Mouse (Mus musculus): ENCODE results near the gene Dip2b. TPM values are rescaled to one million over a fixed set of nuclear protein-coding genes. Genes with fewer than 3 reads are reported as not detected.

Gene Dip2b
- polyA plus RNA-seq, 1 experiment from 2014 or later: 11.3 TPM

DNA sequence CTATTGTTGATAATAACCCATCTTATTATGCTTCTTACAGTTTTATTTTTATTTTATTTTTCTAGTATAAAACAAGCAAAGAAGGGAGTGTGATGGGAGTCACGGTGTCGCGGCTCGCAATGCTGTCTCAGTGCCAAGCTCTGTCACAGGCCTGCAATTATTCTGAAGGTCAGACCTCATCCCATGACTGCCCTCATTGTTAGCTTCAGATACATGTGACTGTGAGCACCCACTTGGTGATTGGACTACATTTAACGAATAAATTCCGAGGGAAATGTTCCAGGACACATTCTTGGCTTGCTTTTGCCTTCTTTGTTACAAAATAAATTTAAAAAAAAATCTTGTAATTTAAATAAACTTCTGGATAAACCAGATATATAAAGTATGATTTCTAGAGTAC lies 129.3 kb downstream of the Dip2b start:
- H3K36me3 ChIP-seq: peaks cover 48% of the 10 kb centered on the region
- peak overlapping the region; percentile 90 for H3K27ac ChIP-seq
- no peaks in the 10 kb centered on the region for H3K9me3 ChIP-seq
- no peak overlapping the region for H3K4me3 ChIP-seq
- no peak overlapping the region for H3K9ac ChIP-seq
- 55% methylated on average over 6 of the region's 6 CpGs for WGBS
- no peaks in the 10 kb centered on the region for H3K27me3 ChIP-seq
- ATAC-seq (ENCODE audit: insufficient number of reproducible peaks, low FRiP score, low TSS enrichment, low read depth): peak; percentile 36
- no peak overlapping the region for H3K4me2 ChIP-seq
- peaks cover 26% of the 10 kb centered on the region for H3K4me1 ChIP-seq

DNA sequence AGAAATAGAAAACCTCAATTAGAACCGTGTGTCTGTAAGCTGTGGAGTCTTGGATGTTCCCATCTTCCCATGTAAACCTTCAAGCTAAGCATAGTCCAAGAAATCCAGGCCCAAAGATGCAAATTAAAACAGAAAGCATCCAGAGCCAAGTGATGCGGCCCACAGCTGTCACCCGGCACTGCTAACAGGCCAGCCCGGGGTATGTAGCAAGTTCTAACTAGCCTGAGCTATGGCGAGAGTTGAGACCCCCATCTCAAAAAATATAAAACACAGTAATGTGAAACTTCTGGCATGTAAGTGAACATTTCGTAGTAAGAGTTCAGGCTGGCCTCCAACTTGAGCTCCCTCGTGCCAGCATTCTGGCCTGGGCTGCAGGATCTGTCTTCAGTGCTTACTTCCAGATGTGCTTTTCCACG lies 129.7 kb downstream of the Dip2b start:
- Histone ChIP-seq H3K4me1 (peaks cover 26% of the 10 kb centered on the region), H3K4me2 (no peak overlapping the region), H3K36me3 (peaks cover 48% of the 10 kb centered on the region), H3K27me3 (no peaks in the 10 kb centered on the region), H3K9me3 (no peaks in the 10 kb centered on the region), H3K27ac (peak overlapping the region; percentile 90), H3K9ac (no peak overlapping the region), H3K4me3 (no peak overlapping the region)
- 28% methylated on average over 8 of the region's 8 CpGs for WGBS
- ATAC-seq (ENCODE audit: insufficient number of reproducible peaks, low FRiP score, low TSS enrichment, low read depth): peak; percentile 72

DNA sequence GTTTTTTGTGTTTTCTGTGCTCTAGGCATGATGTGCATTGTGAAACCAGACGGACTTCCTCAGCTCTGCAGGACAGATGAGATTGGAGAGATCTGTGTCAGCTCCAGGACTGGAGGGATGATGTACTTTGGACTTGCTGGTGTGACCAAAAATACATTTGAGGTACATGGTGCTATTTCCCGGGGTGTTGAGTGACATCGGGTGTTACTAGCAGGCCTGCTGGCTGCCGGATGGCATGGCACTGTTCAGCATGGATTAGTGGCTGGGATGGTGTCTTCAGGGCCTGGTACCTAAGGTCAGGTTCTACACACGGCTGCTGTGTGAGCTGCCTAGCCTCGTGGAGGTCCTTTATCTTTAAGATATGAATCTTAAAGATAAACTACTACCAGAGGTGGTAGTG lies 136.7 kb downstream of the Dip2b start:
- Histone ChIP-seq H3K27ac (no peak overlapping the region), H3K27me3 (no peaks in the 10 kb centered on the region), H3K4me3 (no peak overlapping the region), H3K9me3 (no peaks in the 10 kb centered on the region), H3K36me3 (peaks cover 73% of the 10 kb centered on the region), H3K4me1 (no peaks in the 10 kb centered on the region), H3K9ac (no peak overlapping the region), H3K4me2 (no peak overlapping the region)
- 86% methylated on average over 6 of the region's 6 CpGs for WGBS
- no peak for ATAC-seq (ENCODE audit: insufficient number of reproducible peaks, low FRiP score, low TSS enrichment, low read depth)

DNA sequence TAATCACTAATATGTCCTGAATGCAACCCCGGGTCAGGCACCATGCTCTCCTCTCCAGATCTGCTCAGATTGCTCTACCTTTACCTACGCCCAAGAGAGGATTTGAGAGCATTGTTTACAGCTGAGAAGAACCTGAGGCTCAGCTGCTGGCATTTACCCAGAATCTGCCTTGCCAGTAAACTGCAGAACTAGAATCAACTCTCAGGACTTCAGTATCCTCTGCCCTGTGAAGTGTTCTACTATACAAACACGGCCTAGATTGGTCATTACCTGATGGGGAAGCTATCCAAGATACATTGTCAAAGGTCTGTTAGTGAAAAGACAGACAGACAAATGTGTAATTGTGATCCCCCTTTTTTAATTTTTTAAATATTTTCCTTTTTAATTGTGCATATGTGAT lies 138.7 kb downstream of the Dip2b start:
- no peak overlapping the region for H3K9ac ChIP-seq
- peaks cover 75% of the 10 kb centered on the region for H3K36me3 ChIP-seq
- no peak overlapping the region for H3K4me2 ChIP-seq
- no peak for ATAC-seq (ENCODE audit: insufficient number of reproducible peaks, low FRiP score, low TSS enrichment, low read depth)
- H3K9me3 ChIP-seq: no peaks in the 10 kb centered on the region
- H3K27me3 ChIP-seq: no peaks in the 10 kb centered on the region
- no peak overlapping the region for H3K4me3 ChIP-seq
- 90% methylated on average over 3 of the region's 3 CpGs for WGBS
- H3K27ac ChIP-seq: no peak overlapping the region
- no peaks in the 10 kb centered on the region for H3K4me1 ChIP-seq

DNA sequence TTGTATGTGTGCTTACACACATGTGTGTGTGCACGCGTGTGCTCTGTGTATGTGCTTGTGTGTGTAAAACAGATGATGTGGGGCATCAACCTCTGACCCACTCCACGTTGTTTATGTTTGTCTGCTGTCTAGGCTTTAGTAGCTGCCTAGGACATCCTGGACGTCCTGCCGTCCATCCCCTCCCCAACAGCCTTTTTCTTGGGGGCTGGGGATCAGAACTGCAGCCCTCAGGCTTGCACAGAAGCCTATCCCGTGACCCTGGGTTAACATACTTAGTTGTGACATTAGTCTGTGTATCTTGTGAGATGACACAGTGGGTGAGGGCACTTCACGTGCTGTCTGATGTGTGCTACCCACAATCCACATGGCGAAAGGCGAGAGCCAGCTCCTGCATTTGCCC lies 139.1 kb downstream of the Dip2b start:
- no peaks in the 10 kb centered on the region for H3K4me1 ChIP-seq
- 84% methylated on average over 9 of the region's 9 CpGs for WGBS
- H3K27me3 ChIP-seq: no peaks in the 10 kb centered on the region
- no peaks in the 10 kb centered on the region for H3K9me3 ChIP-seq
- ATAC-seq (ENCODE audit: insufficient number of reproducible peaks, low FRiP score, low TSS enrichment, low read depth): no peak
- H3K36me3 ChIP-seq: peaks cover 75% of the 10 kb centered on the region
- no peak overlapping the region for H3K4me2 ChIP-seq
- no peak overlapping the region for H3K27ac ChIP-seq
- H3K9ac ChIP-seq: no peak overlapping the region
- H3K4me3 ChIP-seq: no peak overlapping the region

DNA sequence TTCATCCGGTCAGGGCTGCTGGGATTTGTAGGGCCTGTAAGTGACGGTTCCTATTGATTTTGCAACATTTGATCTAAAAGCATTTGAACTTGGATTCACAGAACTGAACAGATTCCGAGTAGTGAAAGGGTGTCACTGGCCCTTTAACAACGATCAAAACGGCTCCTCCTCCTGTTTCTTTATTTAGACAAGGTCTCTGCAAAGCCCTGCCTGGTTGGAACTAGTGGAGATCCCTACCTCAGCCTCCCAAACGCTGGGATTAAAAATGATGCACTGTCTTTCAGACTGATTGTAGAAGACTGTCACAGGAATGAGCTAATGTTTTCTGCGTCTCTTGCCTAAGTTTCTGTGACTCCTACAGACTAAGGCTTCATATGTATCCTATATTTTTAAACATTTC lies 140.0 kb downstream of the Dip2b start:
- Histone ChIP-seq H3K9ac (no peak overlapping the region), H3K27ac (no peak overlapping the region), H3K9me3 (no peaks in the 10 kb centered on the region), H3K4me2 (no peak overlapping the region), H3K36me3 (peaks cover 73% of the 10 kb centered on the region), H3K4me1 (no peaks in the 10 kb centered on the region), H3K4me3 (no peak overlapping the region), H3K27me3 (no peaks in the 10 kb centered on the region)
- no peak for ATAC-seq (ENCODE audit: insufficient number of reproducible peaks, low FRiP score, low TSS enrichment, low read depth)
- WGBS: 63% methylated on average over 7 of the region's 7 CpGs

DNA sequence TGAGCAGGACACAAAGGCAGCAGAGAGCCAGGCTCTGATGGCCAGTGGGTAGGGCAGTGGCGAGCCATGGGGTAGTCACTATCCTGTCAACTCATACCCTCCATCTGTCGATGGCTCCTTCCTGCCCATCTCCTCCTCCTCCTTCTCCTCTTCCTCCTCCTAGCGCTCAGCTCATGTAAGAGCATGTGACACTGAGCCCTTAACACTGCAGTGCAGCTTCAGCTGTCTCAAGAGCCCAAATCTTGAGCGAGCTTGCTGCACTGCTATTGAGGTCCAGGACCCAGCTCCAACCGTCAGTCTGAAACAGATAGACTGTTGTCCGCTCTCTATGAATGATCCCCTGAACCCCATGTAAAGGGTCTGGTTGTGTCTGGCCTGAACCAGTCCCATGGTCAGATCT lies 141.2 kb downstream of the Dip2b start:
- no peaks in the 10 kb centered on the region for H3K27me3 ChIP-seq
- no peaks in the 10 kb centered on the region for H3K4me1 ChIP-seq
- no peak overlapping the region for H3K4me2 ChIP-seq
- H3K9ac ChIP-seq: no peak overlapping the region
- H3K4me3 ChIP-seq: no peak overlapping the region
- no peak for ATAC-seq (ENCODE audit: insufficient number of reproducible peaks, low FRiP score, low TSS enrichment, low read depth)
- H3K27ac ChIP-seq: no peak overlapping the region
- H3K36me3 ChIP-seq: peaks cover 76% of the 10 kb centered on the region
- H3K9me3 ChIP-seq: no peaks in the 10 kb centered on the region
- 96% methylated on average over 6 of the region's 6 CpGs for WGBS

DNA sequence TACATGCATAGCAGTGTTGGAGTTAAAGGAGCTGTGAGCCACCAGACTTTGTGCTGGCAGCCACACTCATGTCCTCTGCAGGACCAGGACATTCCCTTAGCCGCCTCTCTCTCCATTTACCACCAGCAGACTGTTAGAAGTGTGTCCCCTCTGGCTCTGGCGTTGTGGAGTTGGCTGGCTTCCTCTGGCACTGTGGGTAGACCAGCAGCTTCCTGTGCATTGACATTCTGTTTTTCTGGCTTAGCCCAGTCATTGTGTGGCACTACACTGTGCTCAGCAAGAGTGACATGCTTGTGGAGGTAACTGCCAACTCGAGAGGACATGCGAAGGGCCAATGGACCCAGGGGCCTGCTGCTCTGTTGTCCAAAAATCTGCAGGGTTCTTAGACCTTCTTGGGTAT lies 141.8 kb downstream of the Dip2b start:
- no peaks in the 10 kb centered on the region for H3K27me3 ChIP-seq
- no peak overlapping the region for H3K9ac ChIP-seq
- H3K36me3 ChIP-seq: peaks cover 76% of the 10 kb centered on the region
- H3K4me2 ChIP-seq: no peak overlapping the region
- no peak for ATAC-seq (ENCODE audit: insufficient number of reproducible peaks, low FRiP score, low TSS enrichment, low read depth)
- WGBS: 78% methylated on average over 4 of the region's 4 CpGs
- no peak overlapping the region for H3K4me3 ChIP-seq
- H3K4me1 ChIP-seq: no peaks in the 10 kb centered on the region
- no peaks in the 10 kb centered on the region for H3K9me3 ChIP-seq
- H3K27ac ChIP-seq: peak overlapping the region; percentile 22; the same call in 1 of the 2 replicates

GRCm38 (mm10) chr15:100181841-100182240 lies 143.4 kb downstream of the Dip2b start:
- no peak overlapping the region for H3K9ac ChIP-seq
- no peak overlapping the region for H3K27ac ChIP-seq
- no peak for ATAC-seq (ENCODE audit: insufficient number of reproducible peaks, low FRiP score, low TSS enrichment, low read depth)
- no peaks in the 10 kb centered on the region for H3K27me3 ChIP-seq
- peaks cover 84% of the 10 kb centered on the region for H3K36me3 ChIP-seq
- H3K9me3 ChIP-seq: no peaks in the 10 kb centered on the region
- no peak overlapping the region for H3K4me2 ChIP-seq
- 87% methylated on average over 10 of the region's 10 CpGs for WGBS
- no peak overlapping the region for H3K4me3 ChIP-seq
- H3K4me1 ChIP-seq: no peaks in the 10 kb centered on the region

DNA sequence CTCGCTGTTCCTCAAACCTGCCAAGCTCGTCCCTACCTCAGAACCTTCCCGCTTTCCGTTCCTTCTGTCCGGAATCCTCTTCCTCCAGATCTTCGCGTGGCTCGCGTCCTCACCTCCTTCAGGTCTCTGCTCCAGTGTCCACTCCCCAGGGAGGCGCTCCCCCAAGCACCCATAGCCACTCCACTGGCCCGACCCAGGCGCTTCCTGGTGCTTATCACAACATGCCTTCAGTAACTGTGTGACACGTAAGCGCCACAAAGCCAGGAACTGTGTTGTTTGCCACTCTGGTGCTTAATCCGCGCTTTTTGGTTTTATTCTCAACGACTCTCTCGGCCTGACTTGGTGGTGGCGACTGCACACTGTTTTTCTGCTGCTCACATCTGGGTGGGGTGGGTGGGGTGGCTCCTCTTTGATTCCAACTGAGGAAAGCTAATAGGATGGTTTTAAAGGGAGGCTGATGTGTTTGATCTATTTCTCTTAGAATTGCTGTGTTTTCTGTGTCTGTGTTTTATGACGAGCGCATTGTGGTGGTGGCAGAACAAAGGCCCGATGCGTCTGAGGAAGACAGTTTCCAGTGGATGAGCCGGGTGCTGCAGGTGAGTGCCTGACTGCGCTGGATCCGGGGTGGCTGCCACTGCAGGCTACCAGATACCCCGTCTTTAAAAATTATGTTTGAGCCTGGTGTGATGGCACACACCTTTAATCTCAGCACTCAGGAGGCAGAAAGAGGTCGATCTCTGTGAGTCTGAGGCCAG lies 144.2 kb downstream of the Dip2b start:
- Histone ChIP-seq H3K4me3 (no peak overlapping the region), H3K4me1 (no peaks in the 10 kb centered on the region), H3K9me3 (no peaks in the 10 kb centered on the region), H3K4me2 (no peak overlapping the region), H3K9ac (no peak overlapping the region), H3K36me3 (peaks cover 84% of the 10 kb centered on the region), H3K27me3 (no peaks in the 10 kb centered on the region), H3K27ac (no peak overlapping the region)
- no peak for ATAC-seq (ENCODE audit: insufficient number of reproducible peaks, low FRiP score, low TSS enrichment, low read depth)
- 84% methylated on average over 28 of the region's 28 CpGs for WGBS

DNA sequence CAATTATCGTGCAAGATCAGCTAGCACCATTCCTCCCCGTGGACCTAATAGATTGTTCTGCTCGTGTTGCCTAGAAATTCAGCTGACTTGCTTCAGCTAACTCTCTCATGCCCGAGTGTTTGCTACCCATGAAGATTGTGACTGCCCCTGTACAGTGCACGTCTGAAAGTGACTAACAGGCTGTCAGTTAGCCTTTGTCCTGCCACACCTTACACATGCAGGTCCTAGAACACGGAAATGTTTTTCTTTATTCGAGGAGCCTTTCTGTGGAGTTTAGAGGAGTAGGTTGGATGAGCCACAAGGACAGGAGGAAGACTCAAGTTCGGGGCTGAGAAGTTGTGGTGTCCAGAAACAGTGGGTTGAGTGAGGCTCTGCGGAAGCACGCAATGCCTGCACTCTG lies 145.0 kb downstream of the Dip2b start:
- Histone ChIP-seq H3K27ac (no peak overlapping the region), H3K4me1 (no peaks in the 10 kb centered on the region), H3K27me3 (no peaks in the 10 kb centered on the region), H3K4me2 (no peak overlapping the region), H3K36me3 (peaks cover 81% of the 10 kb centered on the region), H3K4me3 (no peak overlapping the region), H3K9me3 (no peaks in the 10 kb centered on the region), H3K9ac (no peak overlapping the region)
- no peak for ATAC-seq (ENCODE audit: insufficient number of reproducible peaks, low FRiP score, low TSS enrichment, low read depth)
- WGBS: 89% methylated on average over 10 of the region's 10 CpGs

DNA sequence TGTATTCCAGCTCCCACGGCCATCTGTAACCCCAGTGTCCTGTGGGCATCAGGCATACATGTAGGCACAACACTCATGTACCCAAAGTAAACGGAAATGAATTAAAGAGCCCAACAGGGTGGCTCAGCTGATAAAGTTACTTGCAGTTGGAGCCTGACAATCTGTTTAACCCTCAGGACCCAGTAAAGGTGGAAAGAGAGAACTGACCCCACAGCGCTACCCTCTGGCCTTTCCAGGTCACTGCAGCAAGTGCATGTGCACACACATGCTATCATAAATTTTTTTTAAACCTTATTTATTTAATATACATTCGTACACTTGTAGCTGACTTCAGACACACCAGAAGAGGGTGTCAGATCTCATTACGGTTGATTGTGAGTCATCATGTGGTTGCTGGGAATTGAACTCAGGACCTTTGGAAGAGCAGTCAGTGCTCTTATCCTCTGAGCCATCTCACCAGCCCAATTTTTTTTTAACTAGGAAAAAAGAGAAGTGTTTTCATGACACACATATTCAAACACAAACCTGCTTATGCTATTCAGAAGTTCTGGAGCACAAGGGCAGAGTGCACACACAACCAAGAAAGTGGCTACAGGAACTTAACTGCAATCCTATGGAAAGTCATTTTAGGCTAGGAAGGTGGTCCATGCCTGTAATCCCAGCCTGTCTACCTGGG lies 146.5 kb downstream of the Dip2b start:
- Histone ChIP-seq H3K27me3 (no peaks in the 10 kb centered on the region), H3K9me3 (no peaks in the 10 kb centered on the region), H3K4me3 (no peak overlapping the region), H3K27ac (no peak overlapping the region), H3K4me2 (no peak overlapping the region), H3K4me1 (no peaks in the 10 kb centered on the region), H3K9ac (no peak overlapping the region), H3K36me3 (peaks cover 81% of the 10 kb centered on the region)
- 85% methylated on average over 5 of the region's 5 CpGs for WGBS
- no peak for ATAC-seq (ENCODE audit: insufficient number of reproducible peaks, low FRiP score, low TSS enrichment, low read depth)

All from limb, embryonic 15.5 days (tissue).